Mouse (Mus musculus): ENCODE measurements around the gene Epha6. TPM values are rescaled to one million over a fixed set of nuclear protein-coding genes. Genes with fewer than 3 reads are reported as not detected.
A peak's percentile ranks its signal among the peaks of the same experiment; 100 is the strongest.

The Epha6 gene
- polyA plus RNA-seq, 1 experiment from 2014 or later: 3.2 TPM

DNA sequence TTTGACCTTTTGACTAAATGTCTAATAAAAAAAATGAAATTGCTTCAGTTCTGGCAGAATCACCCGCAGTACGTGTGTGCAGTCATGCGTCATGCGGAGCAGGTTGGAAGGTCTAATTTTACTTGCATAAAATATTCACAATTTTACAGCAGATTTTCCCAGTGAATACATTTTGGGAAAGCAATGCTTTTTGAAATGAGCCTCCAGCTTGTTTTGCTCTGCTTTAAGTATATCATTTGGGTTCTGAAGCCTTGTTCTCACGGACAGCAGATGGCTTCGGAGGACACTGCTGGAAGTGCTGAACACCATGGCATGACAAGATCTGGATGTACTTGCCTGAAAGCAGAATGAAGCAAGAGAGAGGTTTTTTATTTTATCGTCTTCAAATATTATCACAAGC, 912.1 kb downstream of the Epha6 start:
- no peaks in the 10 kb centered on the region for H3K4me1 ChIP-seq
- no peaks in the 10 kb centered on the region for H3K9me3 ChIP-seq
- no peak overlapping the region for H3K4me3 ChIP-seq
- no peak overlapping the region for H3K9ac ChIP-seq (replicated peaks)
- no peaks in the 10 kb centered on the region for H3K27me3 ChIP-seq
- no peak overlapping the region for H3K27ac ChIP-seq (replicated peaks)
- no peaks in the 10 kb centered on the region for H3K36me3 ChIP-seq
- no peak overlapping the region for H3K4me2 ChIP-seq (replicated peaks)
- WGBS: 90% methylated on average over 7 of the region's 7 CpGs
- ATAC-seq (ENCODE audit: low FRiP score, low read depth): no peak

DNA sequence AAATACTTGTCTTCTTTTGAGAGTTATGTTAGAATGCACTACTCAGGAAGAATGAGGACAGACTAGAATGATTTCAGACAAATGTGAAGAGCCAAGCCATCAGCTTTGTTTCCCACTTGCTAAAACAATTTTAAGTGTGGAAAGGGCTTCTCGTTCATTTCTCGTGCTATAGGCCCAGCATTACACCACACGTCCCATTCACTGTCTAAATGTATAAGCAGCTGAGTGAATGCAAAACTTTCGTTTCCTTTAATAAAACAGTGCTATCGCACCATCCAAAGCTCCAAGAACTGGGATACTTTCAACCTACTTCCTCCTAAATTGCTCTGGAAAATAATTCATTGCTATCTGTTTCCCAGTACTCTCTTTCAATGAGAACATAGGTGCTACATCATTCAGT, 916.2 kb downstream of the Epha6 start:
- ATAC-seq (ENCODE audit: low FRiP score, low read depth): no peak
- H3K36me3 ChIP-seq: no peaks in the 10 kb centered on the region
- H3K27me3 ChIP-seq: no peaks in the 10 kb centered on the region
- H3K9me3 ChIP-seq: no peaks in the 10 kb centered on the region
- H3K4me2 ChIP-seq (replicated peaks): no peak overlapping the region
- 92% methylated on average over 5 of the region's 5 CpGs for WGBS
- H3K9ac ChIP-seq (replicated peaks): no peak overlapping the region
- H3K4me1 ChIP-seq: no peaks in the 10 kb centered on the region
- no peak overlapping the region for H3K4me3 ChIP-seq
- H3K27ac ChIP-seq (replicated peaks): no peak overlapping the region

DNA sequence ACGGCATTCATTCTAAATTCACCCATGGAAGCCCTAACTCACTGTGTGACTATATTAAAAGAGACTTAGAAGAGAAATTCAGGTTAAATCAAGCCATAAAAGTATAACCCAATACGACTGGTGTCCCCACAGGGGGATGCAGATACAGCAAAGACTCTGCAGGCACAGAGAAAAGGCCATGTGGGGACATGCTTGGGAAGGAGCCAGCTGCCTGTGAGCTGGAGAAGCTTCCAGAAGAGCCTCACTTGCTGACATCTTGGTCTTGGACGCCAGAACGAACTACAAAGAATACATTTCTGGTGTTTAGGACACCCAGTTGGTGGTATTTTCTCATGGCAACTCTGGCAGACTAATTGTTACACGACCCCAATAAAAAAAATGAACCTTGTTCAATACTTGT, 920.2 kb downstream of the Epha6 start:
- Histone ChIP-seq H3K27me3 (no peaks in the 10 kb centered on the region), H3K9ac (replicated peaks) (no peak overlapping the region), H3K9me3 (no peaks in the 10 kb centered on the region), H3K4me1 (no peaks in the 10 kb centered on the region), H3K27ac (replicated peaks) (no peak overlapping the region), H3K4me3 (no peak overlapping the region), H3K4me2 (replicated peaks) (no peak overlapping the region), H3K36me3 (no peaks in the 10 kb centered on the region)
- ATAC-seq (ENCODE audit: low FRiP score, low read depth): no peak
- WGBS: 84% methylated on average over 5 of the region's 5 CpGs

DNA sequence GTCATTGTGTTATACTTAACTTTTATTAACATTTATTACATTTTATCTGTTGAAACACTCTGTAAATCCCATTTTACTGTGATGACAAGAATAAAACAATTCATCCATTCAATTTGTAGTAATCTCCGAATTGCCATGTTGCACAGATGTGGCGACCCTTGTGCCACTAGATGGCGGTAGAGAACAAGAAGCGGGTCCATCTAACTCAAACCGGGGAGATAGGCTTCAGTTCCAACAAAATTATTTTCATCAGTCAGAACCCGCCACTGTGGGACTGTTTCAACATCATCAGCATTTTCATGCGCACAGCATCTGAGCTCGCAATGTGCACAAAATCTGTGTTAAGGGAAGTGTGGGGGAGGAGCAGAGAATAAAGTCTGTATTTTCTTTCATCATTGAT, 921.9 kb downstream of the Epha6 start:
- H3K9ac ChIP-seq (replicated peaks): no peak overlapping the region
- H3K27me3 ChIP-seq: no peaks in the 10 kb centered on the region
- WGBS: 7% methylated on average over 8 of the region's 8 CpGs
- no peak overlapping the region for H3K4me3 ChIP-seq
- H3K27ac ChIP-seq (replicated peaks): no peak overlapping the region
- no peak overlapping the region for H3K4me2 ChIP-seq (replicated peaks)
- ATAC-seq (ENCODE audit: low FRiP score, low read depth): peak; percentile 92
- H3K9me3 ChIP-seq: no peaks in the 10 kb centered on the region
- H3K4me1 ChIP-seq: no peaks in the 10 kb centered on the region
- no peaks in the 10 kb centered on the region for H3K36me3 ChIP-seq

DNA sequence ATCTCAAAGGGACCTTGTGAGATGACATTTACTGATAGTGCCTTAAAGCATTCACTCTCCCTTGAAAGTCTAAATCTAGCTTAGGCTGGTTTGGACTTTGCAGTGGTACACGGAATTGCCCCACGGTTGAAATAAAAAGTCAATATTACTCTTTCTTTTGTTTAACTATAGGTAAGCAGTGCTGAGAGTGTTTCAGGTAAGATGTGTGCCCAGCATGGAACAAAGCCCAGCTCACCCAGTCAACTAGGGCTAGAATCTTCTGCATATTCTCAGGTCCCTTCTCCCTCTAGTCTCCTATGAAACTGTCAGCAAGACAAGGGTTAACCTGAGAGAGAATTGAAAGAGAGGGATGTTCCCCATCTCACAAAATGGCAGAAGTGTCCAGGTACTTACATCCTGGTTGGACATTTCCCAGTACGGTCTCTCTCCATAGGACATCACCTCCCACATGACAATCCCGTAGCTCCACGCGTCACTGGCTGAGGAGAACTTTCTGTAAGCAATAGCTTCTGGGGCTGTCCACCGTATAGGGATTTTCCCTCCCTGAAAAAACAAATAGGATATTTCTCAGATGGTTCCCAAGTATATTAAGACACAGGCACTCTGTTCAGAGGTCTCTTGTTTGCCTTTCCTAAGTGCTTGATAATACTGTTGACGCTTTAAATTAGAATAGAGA, 923.0 kb downstream of the Epha6 start:
- Histone ChIP-seq H3K4me3 (no peak overlapping the region), H3K9ac (replicated peaks) (no peak overlapping the region), H3K27me3 (no peaks in the 10 kb centered on the region), H3K4me1 (no peaks in the 10 kb centered on the region), H3K4me2 (replicated peaks) (no peak overlapping the region), H3K36me3 (no peaks in the 10 kb centered on the region), H3K9me3 (no peaks in the 10 kb centered on the region), H3K27ac (replicated peaks) (no peak overlapping the region)
- WGBS: 82% methylated on average over 8 of the region's 8 CpGs
- ATAC-seq (ENCODE audit: low FRiP score, low read depth): no peak

DNA sequence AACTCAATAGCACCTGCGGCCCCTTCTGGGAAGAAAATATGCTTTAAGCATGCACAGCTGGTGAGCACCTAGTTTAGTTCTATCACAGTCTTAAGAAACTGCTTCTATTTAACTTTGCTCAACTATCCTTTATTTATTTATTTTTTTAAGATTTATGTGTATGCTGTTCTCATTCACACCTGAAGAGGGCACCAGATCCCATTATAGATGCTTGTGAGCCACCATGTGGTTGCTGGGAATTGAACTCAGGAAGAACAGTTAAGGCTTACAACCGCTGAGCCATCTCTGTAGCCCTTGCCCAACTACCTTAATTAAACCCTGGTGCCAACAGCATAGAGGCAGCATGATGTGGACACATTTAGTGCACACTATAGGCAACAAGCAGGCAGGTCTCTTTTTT, 938.4 kb downstream of the Epha6 start:
- Histone ChIP-seq H3K27ac (replicated peaks) (no peak overlapping the region), H3K9me3 (no peaks in the 10 kb centered on the region), H3K4me1 (no peaks in the 10 kb centered on the region), H3K4me3 (no peak overlapping the region), H3K9ac (replicated peaks) (no peak overlapping the region), H3K36me3 (no peaks in the 10 kb centered on the region), H3K27me3 (no peaks in the 10 kb centered on the region), H3K4me2 (replicated peaks) (no peak overlapping the region)
- WGBS: 88% methylated on average over 2 of the region's 2 CpGs
- no peak for ATAC-seq (ENCODE audit: low FRiP score, low read depth)

DNA sequence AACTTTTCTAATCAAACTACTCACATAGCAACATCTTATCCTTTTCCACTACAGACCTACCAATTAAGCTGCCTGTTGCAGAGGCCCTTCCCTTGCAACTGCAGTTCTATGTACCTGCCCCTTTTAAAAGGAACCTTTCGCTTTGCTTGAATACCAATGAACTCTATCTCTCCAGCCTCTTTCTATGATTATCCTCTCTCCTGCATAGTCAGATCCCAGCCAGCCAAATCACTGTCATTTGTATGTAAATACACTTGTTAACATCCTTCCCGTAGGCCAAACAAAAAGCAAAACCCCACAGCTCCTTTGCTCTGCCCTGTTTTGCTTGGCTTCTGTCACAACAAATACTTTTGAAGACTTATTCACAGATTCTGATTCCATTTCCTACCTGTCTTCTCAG, 961.6 kb downstream of the Epha6 start:
- H3K36me3 ChIP-seq: no peaks in the 10 kb centered on the region
- no peak overlapping the region for H3K27ac ChIP-seq (replicated peaks)
- no peak overlapping the region for H3K4me3 ChIP-seq
- ATAC-seq (ENCODE audit: low FRiP score, low read depth): no peak
- H3K4me1 ChIP-seq: no peaks in the 10 kb centered on the region
- no peaks in the 10 kb centered on the region for H3K9me3 ChIP-seq
- 52% methylated on average over 2 of the region's 2 CpGs for WGBS
- no peak overlapping the region for H3K4me2 ChIP-seq (replicated peaks)
- H3K27me3 ChIP-seq: no peaks in the 10 kb centered on the region
- H3K9ac ChIP-seq (replicated peaks): no peak overlapping the region

DNA sequence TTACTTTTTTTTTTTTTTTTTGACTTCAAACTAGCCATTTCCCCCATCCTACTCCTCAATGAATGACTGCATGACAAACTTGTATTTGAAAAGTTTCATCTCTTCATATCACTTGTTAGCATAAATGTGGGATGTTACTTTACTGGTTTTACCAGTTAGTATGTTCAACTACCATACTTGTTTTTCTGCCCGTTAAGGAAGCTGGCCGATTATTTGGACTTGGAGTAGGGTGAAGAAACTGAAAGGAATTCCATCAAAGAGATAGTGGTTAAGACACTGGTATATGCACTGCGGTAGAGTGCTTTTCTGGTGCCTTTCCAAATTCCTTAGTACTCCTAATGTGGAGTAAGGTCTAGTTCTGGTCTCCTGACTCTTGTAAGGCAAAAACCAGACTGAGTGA, 965.3 kb downstream of the Epha6 start:
- Histone ChIP-seq H3K4me1 (no peaks in the 10 kb centered on the region), H3K9ac (replicated peaks) (no peak overlapping the region), H3K27me3 (no peaks in the 10 kb centered on the region), H3K36me3 (no peaks in the 10 kb centered on the region), H3K4me3 (no peak overlapping the region), H3K27ac (replicated peaks) (no peak overlapping the region), H3K9me3 (no peaks in the 10 kb centered on the region), H3K4me2 (replicated peaks) (no peak overlapping the region)
- ATAC-seq (ENCODE audit: low FRiP score, low read depth): no peak
- 95% methylated on average over 3 of the region's 3 CpGs for WGBS

DNA sequence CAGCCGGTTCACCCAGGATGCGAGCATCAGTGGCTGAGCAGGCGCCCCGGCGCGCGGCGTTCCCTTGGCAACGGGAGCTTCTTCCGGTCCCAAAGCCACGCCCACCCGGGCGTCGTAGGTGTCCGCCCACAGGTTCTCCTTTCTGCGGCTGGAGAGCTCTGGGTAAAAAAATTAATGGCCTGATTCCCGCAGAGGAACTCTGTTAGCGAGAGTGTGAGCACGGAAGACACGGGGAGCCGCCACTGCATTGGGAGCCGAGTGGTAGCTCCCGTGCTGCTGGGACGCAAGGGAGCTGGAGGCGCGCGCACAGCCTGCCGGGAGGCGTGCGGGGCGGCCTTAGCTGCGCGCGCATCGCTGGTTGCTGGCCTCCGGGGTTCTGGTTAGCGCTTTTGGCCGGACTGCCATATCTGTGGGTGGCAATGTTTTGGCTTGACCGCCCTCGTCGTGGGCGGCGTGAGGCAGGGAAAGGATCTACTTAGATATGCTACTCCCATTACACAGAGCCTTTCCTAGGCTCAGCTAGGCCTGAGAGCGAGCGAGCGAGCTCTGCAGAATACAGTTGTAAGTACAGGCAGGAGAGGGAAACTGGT, 966.1 kb downstream of the Epha6 start, which contains the start of gene Arl6:
Gene Arl6 (minus strand): TSS at position 290 of the 590 bp plus-strand sequence.
- Histone ChIP-seq H3K27ac (replicated peaks) (peak within 1 kb of the TSS; percentile 99), H3K4me2 (replicated peaks) (peak within 1 kb of the TSS; percentile 66), H3K9me3 (no peaks in the 10 kb centered on the region), H3K36me3 (no peaks in the 10 kb centered on the region; the same call in 1 of the 2 replicates), H3K27me3 (no peaks in the 10 kb centered on the region), H3K9ac (replicated peaks) (peak within 1 kb of the TSS; percentile 71), H3K4me1 (no peaks in the 10 kb centered on the region), H3K4me3 (peak within 1 kb of the TSS; percentile 75)
- peak; percentile 98 for ATAC-seq (ENCODE audit: low FRiP score, low read depth)
- WGBS: under 1% methylated on average over 46 of the region's 46 CpGs

DNA sequence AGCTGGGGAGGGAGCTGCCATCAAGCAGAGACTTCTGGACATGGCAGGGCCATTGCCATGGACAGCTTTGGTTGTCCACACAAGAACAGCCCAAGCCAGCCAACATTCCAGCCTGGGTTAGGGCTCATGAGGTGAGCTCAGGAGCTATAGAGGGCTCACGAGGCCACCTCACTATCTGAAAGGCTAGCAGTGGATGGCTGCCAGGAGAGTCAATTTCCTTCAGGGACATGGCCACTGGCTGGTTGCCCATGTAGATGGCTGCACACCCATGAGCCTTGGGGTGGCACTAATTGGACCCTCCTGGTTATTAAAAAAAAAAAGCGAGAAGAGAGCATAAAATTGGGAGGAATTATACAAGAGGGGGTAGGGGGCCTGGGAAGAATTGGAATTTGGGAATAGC, 970.7 kb downstream of the Epha6 start:
- Histone ChIP-seq H3K27ac (replicated peaks) (no peak overlapping the region), H3K9me3 (no peaks in the 10 kb centered on the region), H3K9ac (replicated peaks) (no peak overlapping the region), H3K4me3 (no peak overlapping the region), H3K4me1 (no peaks in the 10 kb centered on the region), H3K27me3 (no peaks in the 10 kb centered on the region), H3K4me2 (replicated peaks) (no peak overlapping the region), H3K36me3 (peaks cover 9% of the 10 kb centered on the region)
- ATAC-seq (ENCODE audit: low FRiP score, low read depth): no peak
- WGBS: 87% methylated on average over 2 of the region's 2 CpGs

DNA sequence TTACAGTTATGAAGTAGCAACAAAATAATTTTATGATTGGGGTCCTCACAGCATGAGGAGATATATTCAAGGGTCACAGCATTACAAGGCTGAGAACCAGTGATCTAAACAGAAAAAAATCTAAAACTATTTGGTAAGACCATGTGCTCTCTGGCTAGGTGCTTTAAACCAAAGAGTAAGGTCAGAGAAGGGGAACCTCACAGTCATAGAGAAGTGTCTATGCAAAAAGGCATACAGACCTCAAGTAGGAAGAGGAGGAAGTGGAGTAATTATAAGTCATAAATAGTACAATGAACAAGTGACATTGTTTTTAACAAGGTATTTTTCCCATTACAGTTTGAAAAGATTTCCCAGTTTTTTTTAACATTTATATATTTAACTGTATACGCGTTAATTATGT, 983.8 kb downstream of the Epha6 start:
- WGBS: 95% methylated on average over 2 of the region's 2 CpGs
- no peaks in the 10 kb centered on the region; the same call in 1 of the 2 replicates for H3K36me3 ChIP-seq
- no peak overlapping the region for H3K4me2 ChIP-seq (replicated peaks)

DNA sequence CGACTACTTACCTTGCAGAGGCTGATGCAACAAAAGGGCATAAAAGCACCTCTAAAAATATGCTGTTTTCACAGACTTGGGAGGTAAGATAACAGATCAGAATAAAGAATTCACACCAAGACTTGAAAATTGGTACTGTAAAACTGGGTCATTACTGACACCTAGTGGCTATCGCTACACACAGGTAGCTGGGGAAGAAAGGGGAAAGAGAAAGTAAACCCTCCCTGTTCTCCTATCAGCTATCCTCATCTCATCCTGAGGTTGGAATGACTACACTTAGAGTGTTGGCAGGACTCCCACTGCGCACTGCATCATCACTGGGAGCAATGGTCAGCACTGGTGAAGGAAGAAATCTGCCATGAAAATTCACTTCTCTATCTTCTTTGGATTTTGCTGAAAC, 988.2 kb downstream of the Epha6 start:
- Histone ChIP-seq H3K9ac (replicated peaks) (no peak overlapping the region), H3K9me3 (no peaks in the 10 kb centered on the region), H3K4me2 (replicated peaks) (no peak overlapping the region), H3K4me3 (no peak overlapping the region), H3K36me3 (no peaks in the 10 kb centered on the region; the same call in 1 of the 2 replicates), H3K27ac (replicated peaks) (no peak overlapping the region), H3K4me1 (no peaks in the 10 kb centered on the region), H3K27me3 (no peaks in the 10 kb centered on the region)
- ATAC-seq (ENCODE audit: low FRiP score, low read depth): peak; percentile 63
- WGBS: 45% methylated on average over 3 of the region's 3 CpGs

More for the DNA sequence above, 983.8 kb downstream of the Epha6 start:
- Histone ChIP-seq H3K27ac (replicated peaks) (no peak overlapping the region), H3K4me3 (no peak overlapping the region), H3K9ac (replicated peaks) (no peak overlapping the region), H3K27me3 (no peaks in the 10 kb centered on the region), H3K4me1 (no peaks in the 10 kb centered on the region), H3K9me3 (no peaks in the 10 kb centered on the region)
- no peak for ATAC-seq (ENCODE audit: low FRiP score, low read depth)
